Mouse (Mus musculus): Measurements from ENCODE around the gene Ppp1r3e. TPM values are rescaled to one million over a fixed set of nuclear protein-coding genes. Genes with fewer than 3 reads are reported as not detected.

Gene Ppp1r3e
- total RNA-seq (2023): 10 to 100 TPM; 14.3 to 14.8 TPM

GRCm38 (mm10) chr14:54877048-54877715 is at the start of gene Ppp1r3e:
Gene Ppp1r3e, minus strand, starts transcription at chr14:54877550.

GRCm38 (mm10) chr14:54925349-54926342 is 48.3 kb upstream of the Ppp1r3e start, which contains the start of gene Efs:
Gene Efs, minus strand, starts transcription at chr14:54926126.

GRCm38 (mm10) chr14:54912886-54913285 is 35.5 kb upstream of the Ppp1r3e start, which contains the start of gene Slc22a17:
Gene Slc22a17, minus strand, starts transcription at chr14:54913132.

GRCm38 (mm10) chr14:54892200-54892599 is 14.8 kb upstream of the Ppp1r3e start, which contains the start of gene Pabpn1:
Gene Pabpn1, plus strand, starts transcription at chr14:54892500.

GRCm38 (mm10) chr14:54883154-54884021 is 6.0 kb upstream of the Ppp1r3e start, which contains the start of the genes Bcl2l2 and Gm20521:
Gene Bcl2l2, plus strand, starts transcription at chr14:54883377.
Gene Gm20521, plus strand, starts transcription at chr14:54883441.

GRCm38 (mm10) chr14:54870861-54871260 is 6.5 kb downstream of the Ppp1r3e start, which contains the start of gene Homez:
Gene Homez, minus strand, starts transcription at chr14:54870961.

Other genes with a start within 250 kb of the Ppp1r3e start
- not detected for gene Gm17606, start 236.6 kb downstream of the Ppp1r3e start, total RNA-seq (2023)
- 1 to 10 TPM; 8.4 to 8.8 TPM for gene Cdh24, start 236.2 kb downstream of the Ppp1r3e start, total RNA-seq (2023)
- gene 1700123O20Rik, start 191.3 kb downstream of the Ppp1r3e start, total RNA-seq (2023): 10 to 100 TPM; 37.4 to 47.4 TPM
- 100 to 1,000 TPM; 566 to 583 TPM for gene Acin1, start 190.6 kb downstream of the Ppp1r3e start, total RNA-seq (2023)
- gene Gm29776, start 178.7 kb downstream of the Ppp1r3e start, total RNA-seq (2023): not detected
- not detected for gene Cebpe, start 165.4 kb downstream of the Ppp1r3e start, total RNA-seq (2023)
- under 1 TPM in 1 of 2 experiments, not detected in 1; 0.29 TPM for gene Slc7a8, start 95.6 kb downstream of the Ppp1r3e start, total RNA-seq (2023)
- not detected for gene Rnf212b, start 63.4 kb downstream of the Ppp1r3e start, total RNA-seq (2023)
- 10 to 100 TPM; 11.3 to 11.7 TPM for gene Homez, start 6.6 kb downstream of the Ppp1r3e start, total RNA-seq (2023)
- gene Bcl2l2, start 5.8 kb upstream of the Ppp1r3e start, total RNA-seq (2023): 1 to 10 TPM; 1.9 to 2.8 TPM
- 1 to 10 TPM in 1 of 2 experiments, not detected in 1; 1.4 TPM for gene Gm20521, start 5.9 kb upstream of the Ppp1r3e start, total RNA-seq (2023)
- gene Pabpn1, start 14.9 kb upstream of the Ppp1r3e start, total RNA-seq (2023): 100 to 1,000 TPM; 291 TPM
- 1 to 10 TPM; 2.7 to 3.8 TPM for gene Slc22a17, start 35.6 kb upstream of the Ppp1r3e start, total RNA-seq (2023)
- gene Efs, start 48.6 kb upstream of the Ppp1r3e start, total RNA-seq (2023): not detected
- not detected for gene Il25, start 55.1 kb upstream of the Ppp1r3e start, total RNA-seq (2023)
- not detected for gene Cmtm5, start 58.7 kb upstream of the Ppp1r3e start, total RNA-seq (2023)
- gene Myh6, start 89.4 kb upstream of the Ppp1r3e start, total RNA-seq (2023): not detected
- gene Gm17428, start 99.4 kb upstream of the Ppp1r3e start, total RNA-seq (2023): not detected
- gene Myh7, start 117.1 kb upstream of the Ppp1r3e start, total RNA-seq (2023): not detected
- gene Ngdn, start 137.9 kb upstream of the Ppp1r3e start, total RNA-seq (2023): 100 to 1,000 TPM in 1 of 2 experiments, 10 to 100 TPM in 1; 99.7 to 112 TPM
- 10 to 100 TPM; 29.3 to 34.2 TPM for gene Zfhx2, start 214.8 kb upstream of the Ppp1r3e start, total RNA-seq (2023)
- gene Thtpa, start 217.2 kb upstream of the Ppp1r3e start, total RNA-seq (2023): 10 to 100 TPM; 10.1 to 10.8 TPM
- gene Ap1g2, start 229.0 kb upstream of the Ppp1r3e start, total RNA-seq (2023): 100 to 1,000 TPM; 116 TPM
- gene Jph4, start 239.4 kb upstream of the Ppp1r3e start, total RNA-seq (2023): not detected